Mouse (Mus musculus) left cerebral cortex, postnatal 36 days (tissue): ENCODE results near the gene Fam161a. TPM values are rescaled to one million over a fixed set of nuclear protein-coding genes. Genes with fewer than 3 reads are reported as not detected.
"Not testable (repeated sequence)": the region's sequence is repeated elsewhere in the genome, so short reads cannot be mapped to it uniquely, and the experiment has no call there.

Source experiments
- DNase-seq, 2 experiments: peaks; one replicate each; pipeline ENCODE4 v3.0.0; 2021 to 2022; ENCODE audit warnings: low spot score in 2 of 2, mixed read lengths in 1 of 2
- intact Hi-C: fragments of 180-260 bp; cut with DNase I; formaldehyde crosslinking; loops from one replicate; pipeline ENCODE4 v1.15.1; 2025
- total RNA-seq, 2 experiments: library from RNA; stranded (reverse); gene quantifications; 2 replicates each; pipeline ENCODE4 v1.2.3; 2021

Gene Fam161a
- total RNA-seq, 2 experiments from 2014 or later: 2.6 to 4.4 TPM

- DNase-seq: no peak
- intact Hi-C loops: no loop called here
These were observed 16.8 kb downstream of the Fam161a start for GRCm38 (mm10) chr11:23024169-23024568.

DNA sequence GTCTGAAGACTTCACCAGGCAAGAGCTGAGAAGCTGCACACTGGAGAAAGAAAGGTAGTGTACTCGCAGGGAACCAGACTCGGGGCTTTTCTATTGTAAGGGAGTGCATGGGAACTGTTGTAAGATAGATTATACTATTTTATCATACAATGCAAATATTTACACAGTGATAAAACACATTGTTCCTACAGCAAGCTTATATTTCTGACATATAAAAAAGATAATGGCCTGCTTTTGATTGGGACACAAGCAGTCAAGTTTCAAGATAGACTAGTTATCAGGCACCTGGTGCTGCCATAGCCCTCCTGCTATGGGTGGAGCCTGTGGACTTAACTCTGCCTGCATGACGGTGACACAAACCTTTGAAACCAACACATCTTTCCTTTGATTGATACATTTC, 21.6 kb downstream of the Fam161a start:
- intact Hi-C loops: no loop called here
- no peak for DNase-seq

GRCm38 (mm10) chr11:23029399-23029798, 22.1 kb downstream of the Fam161a start:
- intact Hi-C loops: no loop called here
- DNase-seq: no peak

- no peak for DNase-seq
- intact Hi-C loops: no loop called here
These were observed 39.9 kb downstream of the Fam161a start for GRCm38 (mm10) chr11:23047252-23047651.

DNA sequence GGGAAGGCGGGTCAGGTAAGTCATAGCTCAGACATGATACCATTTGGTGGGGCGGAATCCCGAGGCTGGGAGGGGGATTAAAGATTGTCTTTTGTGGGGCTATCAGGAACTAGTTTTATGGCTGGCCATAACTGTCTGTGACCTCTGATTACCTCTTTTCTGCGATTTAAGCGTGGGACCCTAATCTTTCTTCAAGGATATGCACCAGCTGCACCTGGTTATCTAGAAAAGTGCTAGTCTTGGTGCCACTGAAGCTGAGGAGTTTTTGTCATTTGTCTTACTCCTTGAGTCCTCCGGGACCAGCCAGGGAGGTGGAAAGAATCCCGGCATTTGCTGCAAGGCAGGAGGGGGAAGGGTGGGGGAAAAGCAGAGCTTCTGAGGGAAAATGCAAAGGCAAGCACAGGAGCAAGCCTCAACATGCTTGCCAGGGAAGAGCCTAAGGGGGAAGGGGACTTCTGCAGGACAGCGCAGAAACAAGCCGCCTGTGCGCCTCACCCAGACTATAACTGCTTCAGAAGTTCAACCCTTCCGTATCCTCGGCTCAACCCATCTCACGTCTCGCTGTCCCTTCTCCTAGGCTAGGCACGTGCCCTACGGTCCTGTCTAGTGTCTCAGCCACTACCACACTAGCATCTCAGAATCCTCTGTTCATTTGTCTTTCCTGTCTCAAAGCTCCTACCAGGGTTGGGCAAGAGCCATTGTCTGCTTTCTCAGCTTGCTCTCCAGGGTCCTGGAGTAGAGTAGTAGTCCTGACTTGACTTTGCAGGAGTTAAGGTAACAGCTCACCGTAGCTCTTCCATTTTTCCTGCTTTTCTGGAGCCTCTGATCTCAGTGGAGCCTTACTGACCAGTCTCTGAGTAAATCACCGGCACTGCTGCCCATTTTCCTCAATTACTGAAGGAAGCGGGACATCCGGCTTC, 40.6 kb downstream of the Fam161a start:
- intact Hi-C loops: no loop called here
- DNase-seq: no peak

GRCm38 (mm10) chr11:23049642-23050041, 42.3 kb downstream of the Fam161a start:
- DNase-seq: no peak
- intact Hi-C loops: no loop called here

- DNase-seq: no peak
- intact Hi-C loops: no loop called here
These were observed 45.0 kb downstream of the Fam161a start for GRCm38 (mm10) chr11:23052353-23052752.

- no peak for DNase-seq
- intact Hi-C loops: no loop called here
These were observed 55.8 kb downstream of the Fam161a start for GRCm38 (mm10) chr11:23063153-23063552.

- intact Hi-C loops: no loop called here
- no peak for DNase-seq
These were observed 56.5 kb downstream of the Fam161a start for GRCm38 (mm10) chr11:23063857-23064256.

DNA sequence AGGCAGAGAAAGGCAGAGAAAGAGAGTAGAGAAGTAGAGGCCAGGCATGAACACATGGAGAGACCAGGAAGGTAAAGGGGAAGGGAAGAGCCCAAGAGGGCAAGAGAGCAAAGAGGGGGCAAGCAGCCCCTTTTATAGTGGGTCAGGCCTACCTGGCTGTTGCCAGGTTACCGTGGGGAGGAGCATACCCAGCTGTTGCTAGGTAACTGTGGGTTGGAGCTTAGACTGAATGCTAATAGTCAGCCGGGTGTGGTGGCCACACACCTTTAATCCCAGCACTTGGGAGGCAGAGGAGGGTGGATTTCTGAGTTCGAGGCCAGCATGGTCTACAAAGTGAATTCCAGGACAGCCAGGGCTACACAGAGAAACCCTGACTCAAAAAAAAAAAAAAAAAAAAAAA, 56.9 kb downstream of the Fam161a start:
- DNase-seq, intact Hi-C loops: not testable (repeated sequence)

GRCm38 (mm10) chr11:23065167-23065668, 57.9 kb downstream of the Fam161a start:
- intact Hi-C loops: loop anchor here (5.0 kb wide), 1 partner anchor 58 kb away; the partner anchor contains the start of gene Fam161a

GRCm38 (mm10) chr11:23067395-23068136, 60.2 kb downstream of the Fam161a start:
- peak; percentile 91 to 92 for DNase-seq
- intact Hi-C loops: loop anchor here (2.0 to 5.0 kb wide), 3 partner anchors 60 to 239 kb away; partner anchors contain the start of genes Fam161a and Usp34

More at GRCm38 (mm10) chr11:23065167-23065668, 57.9 kb downstream of the Fam161a start:
- DNase-seq: no peak

DNA sequence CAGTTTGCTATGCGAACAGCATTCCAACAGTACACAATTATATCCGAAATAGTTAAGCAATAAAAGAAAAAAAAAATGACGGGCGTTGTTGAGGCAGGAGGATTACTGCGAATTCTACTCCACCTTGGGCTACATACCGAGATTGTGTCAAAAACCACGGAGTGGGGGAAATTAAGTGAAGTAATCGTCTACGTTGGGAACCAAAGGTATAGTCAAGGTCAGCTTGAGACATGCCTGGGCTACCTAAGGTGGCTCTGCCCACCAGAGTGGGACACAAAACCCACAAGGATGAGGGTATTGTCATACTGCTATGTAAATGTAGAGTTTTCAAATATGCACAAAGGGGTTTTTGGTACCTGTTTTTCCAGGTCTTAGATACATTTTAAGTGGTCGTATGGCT, 60.9 kb downstream of the Fam161a start:
- intact Hi-C loops: loop anchor here (5.0 kb wide), 1 partner anchor 61 kb away; the partner anchor contains the start of gene Fam161a
- DNase-seq: no peak

DNA sequence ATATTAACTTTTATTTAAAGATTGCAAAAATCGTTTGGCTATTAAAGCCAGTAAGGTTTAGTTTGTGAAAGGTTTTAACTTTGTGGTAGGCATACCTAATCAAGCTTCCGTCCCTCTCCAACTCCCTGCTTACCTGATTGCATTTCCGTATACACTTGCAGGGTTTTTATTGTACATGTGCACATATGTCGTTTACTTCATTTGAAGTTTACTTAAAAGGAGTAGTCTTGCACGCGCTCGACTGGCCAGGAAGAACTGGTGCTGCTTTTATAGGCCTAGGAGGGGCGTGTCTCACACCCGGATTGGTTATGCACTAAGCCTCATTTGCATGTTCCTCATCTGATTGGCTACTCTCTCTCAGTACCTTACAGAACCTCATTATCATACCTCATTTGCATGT, 61.7 kb downstream of the Fam161a start:
- not testable (repeated sequence) for DNase-seq
- intact Hi-C loops: loop anchor here (5.0 kb wide), 1 partner anchor 62 kb away; the partner anchor contains the start of gene Fam161a

DNA sequence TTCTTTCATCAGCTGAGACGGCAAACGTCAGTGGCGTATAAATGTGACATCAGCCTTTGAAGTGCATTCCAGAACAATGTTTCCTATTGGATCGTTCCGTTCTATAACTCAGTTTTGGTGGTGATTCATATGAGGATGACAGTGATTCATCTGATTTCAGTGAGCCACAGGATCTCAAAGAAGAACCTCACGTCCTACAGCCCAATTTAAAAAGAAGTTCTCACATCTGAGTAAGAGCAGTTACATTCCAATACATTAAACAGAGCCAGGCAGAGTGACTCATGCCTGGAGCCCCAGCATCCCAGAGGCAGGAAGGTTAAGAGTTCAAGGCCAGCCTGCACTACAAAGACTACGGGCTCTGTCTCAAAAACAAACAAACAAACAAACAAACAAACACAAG, 67.5 kb downstream of the Fam161a start:
- intact Hi-C loops: no loop called here
- DNase-seq: peak; percentile 4 to 13

DNA sequence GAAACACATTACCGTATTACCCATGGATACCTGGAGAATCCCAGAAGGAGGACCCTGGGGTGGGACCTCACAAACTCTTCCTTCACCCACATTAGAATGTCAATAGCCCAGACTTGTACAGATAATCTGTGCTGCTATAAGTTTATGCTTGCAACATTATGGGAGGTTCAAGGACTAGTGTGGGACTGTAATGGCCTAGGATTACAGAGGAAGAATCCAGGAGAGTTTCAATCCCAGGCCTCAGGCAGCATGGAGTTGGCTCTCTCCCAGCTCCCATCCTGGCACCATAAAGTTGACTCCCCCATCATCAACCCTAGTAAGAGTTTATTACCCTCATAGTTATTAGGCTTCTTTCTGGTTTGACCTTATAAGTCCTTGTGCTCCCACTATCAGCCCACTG, 71.2 kb downstream of the Fam161a start:
- intact Hi-C loops: no loop called here
- DNase-seq: no peak
